Mouse (Mus musculus) right cerebral cortex, adult 18-20 months (tissue): ENCODE measurements around the gene Srpk2.
"Not testable (repeated sequence)": the region's sequence is repeated elsewhere in the genome, so short reads cannot be mapped to it uniquely, and the experiment has no call there.

Experiments used
- DNase-seq: peaks from one replicate; pipeline ENCODE4 v3.0.0; 2022; ENCODE audit warnings: mixed read lengths

Gene Srpk2

GRCm38 (mm10) chr5:23684517-23684916 lies at the start of gene Srpk2:
Srpk2 (minus strand) TSS chr5:23684617.
- no peak for DNase-seq

- DNase-seq, result no peak
Measured at GRCm38 (mm10) chr5:23721956-23722355, 37.5 kb upstream of the Srpk2 start.

GRCm38 (mm10) chr5:23718881-23719328 lies 34.5 kb upstream of the Srpk2 start:
- DNase-seq, result no peak

- no peak for DNase-seq
Measured at GRCm38 (mm10) chr5:23718182-23718534, 33.7 kb upstream of the Srpk2 start.

DNA sequence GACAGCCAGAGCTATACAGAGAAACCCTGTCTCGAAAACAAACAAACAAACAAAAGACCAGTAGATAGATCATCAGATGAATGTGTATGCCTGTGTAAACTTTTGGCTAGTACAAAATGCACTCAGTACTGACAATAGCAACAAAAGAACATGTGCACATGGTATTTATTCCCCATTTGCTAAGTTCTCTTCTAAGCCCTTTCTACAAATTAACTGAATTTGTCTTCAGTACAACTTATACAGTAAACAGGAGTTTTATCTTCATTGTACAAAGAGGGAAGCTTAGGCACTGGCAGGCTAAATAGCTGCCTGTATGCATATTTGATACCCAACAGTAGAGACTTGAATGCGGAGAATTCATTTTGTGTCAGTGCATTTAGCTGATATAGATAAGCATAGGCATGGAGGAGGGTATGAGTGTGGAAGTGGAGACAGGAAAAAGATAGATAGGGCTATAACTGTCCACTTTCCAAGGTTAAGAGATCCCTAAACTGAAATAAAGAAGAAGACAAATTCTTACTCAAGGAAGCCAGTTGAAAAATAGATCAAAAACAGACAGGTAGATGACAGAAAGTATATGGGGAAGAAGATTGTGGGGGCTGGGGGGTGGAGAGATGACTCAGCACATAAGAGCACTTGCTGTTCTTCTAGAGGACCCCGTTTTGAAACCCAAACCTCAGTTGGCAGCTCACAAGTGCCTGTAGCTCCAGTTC lies 33.2 kb upstream of the Srpk2 start:
- no peak for DNase-seq

DNA sequence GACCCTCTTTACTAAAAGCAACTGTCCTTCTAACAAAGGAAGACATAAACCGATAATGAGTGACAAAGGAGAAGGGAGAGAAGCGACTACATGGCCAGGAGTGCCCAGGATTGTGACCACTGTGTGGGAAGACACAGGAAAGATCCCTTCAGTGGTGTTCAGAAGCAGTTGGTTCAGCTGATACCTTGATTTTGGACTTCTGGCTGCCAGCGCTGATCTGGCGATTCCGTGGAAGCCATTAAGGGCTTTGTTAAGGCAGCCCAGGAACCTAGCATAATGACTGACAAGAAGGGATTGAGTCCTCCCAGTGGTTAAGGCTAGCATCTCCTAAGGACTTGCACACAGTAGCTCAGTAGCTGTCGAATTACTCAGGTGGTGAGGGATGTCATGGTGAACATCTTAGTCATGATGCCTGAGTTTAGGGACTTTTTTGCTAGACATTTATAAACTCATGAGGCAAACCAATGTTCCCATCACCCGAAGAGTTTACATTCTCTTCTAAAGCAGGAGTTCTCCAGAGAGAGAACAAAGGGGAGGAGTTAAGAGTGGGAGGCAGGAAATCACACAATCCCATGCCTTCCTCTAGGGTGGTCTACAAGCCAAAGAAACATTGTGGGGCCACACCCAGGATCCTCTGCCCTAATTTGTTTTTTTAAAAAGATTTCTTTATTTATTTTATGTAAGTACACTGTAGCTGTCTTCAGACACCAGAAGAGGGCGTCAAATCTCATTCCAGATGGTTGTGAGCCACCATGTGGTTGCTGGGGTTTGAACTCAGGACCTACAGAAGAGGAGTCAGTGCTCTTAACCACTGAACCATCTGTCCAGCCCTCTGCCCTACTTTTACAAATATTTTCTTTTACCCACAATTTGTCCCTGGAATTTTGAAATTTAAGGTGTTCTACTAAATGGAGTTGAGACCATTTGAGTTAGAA lies 29.3 kb upstream of the Srpk2 start:
- no peak for DNase-seq

DNA sequence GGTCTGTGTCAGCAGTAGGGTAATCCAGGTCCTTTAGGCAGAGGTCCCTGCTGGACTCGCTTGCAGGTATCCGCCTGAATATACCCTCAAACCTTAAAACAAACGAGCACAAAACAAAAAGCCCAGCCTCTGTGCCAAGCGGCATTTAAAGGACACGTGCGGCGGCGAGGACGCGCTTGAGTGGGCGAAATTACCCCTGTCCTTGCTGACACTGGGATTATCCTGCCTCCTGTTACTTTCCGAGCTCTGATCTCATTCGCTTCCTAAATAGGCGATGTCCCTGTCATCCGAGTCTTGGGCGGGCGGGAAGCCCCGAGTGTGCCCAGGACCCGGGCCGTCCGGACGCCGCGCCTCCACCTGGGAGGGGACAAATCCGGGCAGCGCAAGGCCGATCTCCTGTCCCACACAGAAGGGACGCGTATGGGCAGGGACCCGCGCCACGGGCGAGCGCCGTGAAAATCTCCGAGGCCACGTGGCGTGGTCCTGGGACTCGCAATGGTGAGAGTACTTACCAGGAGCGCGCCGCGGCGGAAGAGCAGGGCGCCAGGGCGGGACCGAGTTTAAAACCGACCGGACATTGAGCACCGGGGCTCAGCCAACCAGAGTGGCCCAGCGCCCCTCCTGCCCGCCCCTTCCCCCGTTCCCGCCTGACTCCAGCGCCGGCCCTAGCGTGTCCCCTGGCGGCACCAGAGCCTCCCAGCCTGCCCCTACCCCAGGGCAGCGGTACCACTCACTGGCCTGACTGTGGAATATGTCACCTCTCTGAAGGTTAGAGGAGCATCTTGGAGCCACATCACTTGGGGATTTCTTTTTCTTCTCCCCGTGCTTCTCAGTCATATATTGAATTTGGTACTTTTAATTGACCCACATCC lies 27.9 kb upstream of the Srpk2 start:
- DNase-seq, result peak; percentile 57

DNA sequence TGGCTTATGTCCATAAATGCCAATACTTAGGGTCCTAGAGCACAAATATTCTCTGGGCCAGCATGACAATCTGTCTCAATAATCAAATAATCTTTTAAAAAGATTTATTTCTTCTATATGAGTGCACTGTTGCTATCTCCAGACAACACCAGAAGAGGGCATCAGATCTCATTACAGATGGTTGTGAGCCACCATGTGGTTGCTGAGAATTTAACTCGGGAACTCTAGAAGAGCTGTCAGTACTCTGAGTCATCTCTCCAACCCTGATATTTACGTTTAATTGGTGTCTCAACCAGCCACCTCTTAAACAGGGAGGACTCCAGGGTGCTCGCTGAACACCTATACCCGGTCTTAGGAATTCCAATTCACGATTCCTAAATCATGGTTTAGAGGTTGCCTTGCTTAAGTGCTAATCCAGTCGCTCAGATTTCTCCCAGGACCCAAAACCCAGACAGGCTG lies 27.3 kb upstream of the Srpk2 start:
- DNase-seq, result peak; percentile 26

DNA sequence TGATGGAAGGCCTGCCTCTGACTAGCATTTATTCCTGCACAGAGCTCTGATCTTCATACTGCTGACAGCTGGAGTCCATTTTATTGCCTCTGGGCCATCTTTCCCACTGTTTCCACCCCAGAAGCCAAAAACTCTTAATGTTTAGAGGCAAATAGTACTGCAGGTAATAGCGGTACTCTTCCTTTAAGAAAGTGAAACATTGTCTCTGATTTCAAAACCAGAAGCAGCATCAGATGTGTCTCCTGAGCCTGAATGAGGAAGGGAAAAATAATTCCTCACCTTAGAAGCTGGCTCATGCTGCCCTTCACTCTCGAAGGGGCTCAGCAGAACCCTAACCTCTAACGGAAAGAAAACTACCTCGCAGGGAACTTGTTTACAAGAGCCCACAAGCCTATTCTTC lies 26.8 kb upstream of the Srpk2 start:
- DNase-seq, result no peak

DNA sequence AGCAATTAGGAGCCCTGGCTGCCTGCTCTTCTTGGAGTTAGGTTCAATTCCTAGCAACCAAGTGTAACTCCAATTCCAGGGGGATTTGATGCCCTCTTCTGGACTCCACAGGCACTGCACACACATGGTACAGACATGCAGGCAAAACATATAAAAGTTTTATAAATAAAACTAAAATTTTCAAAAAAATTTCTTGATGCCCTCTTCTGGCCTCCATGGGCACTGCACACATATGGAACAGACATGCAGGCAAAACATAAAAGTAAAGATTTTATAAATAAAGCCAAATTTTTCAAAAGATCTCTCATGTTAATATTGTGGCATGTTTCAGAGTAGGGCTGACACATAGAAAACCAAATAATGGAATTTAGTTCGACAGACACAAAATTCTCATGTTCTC lies 25.2 kb upstream of the Srpk2 start:
- no peak for DNase-seq

DNA sequence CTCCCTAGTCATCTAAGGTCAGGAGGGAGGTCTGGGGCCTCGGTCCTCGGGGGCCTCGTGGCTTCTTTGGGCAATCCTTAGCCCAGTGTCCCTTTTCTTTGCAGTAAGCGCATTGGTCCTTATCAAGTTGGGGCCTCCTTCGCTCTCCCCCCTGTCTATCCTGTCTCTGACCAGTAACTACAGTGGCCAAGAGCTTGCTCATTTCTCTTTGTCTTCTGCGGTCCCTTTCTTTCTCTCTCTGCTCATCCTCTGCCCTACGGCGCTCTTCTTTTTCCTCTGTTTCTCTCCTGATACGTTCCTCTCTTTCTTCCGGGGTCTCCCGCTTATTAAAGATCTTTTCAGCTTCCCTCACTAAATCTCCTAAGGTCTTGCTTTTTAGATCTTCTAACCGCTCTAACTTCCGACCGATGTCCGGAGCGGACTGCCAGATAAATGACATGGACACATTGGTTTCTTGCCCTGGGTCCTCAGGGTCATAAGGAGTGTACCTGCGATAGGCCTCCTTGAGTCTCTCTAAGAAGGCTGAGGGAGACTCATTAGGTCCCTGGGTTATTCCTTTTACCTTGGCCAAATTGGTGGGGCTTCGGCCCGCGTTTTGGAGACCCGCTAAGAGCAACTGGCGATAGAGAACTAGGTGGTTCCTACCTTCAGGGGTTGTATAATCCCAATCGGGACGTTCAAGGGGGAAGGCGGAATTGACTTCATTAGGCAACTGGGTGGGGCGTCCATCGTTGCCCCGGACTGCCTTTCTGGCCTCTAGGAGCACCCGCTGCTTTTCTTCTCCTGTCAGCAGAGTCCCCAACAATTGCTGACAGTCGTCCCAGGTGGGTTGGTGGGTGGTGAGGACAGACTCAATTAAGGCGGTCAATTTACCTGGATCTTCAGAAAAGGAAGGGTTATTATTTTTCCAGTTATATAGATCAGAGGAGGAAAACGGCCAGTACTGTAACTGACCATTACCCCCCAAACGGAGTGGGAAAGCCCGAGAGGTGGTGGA lies 22.5 kb upstream of the Srpk2 start:
- not testable (repeated sequence) for DNase-seq

GRCm38 (mm10) chr5:23697457-23697856 lies 13.0 kb upstream of the Srpk2 start:
- DNase-seq, result no peak

DNA sequence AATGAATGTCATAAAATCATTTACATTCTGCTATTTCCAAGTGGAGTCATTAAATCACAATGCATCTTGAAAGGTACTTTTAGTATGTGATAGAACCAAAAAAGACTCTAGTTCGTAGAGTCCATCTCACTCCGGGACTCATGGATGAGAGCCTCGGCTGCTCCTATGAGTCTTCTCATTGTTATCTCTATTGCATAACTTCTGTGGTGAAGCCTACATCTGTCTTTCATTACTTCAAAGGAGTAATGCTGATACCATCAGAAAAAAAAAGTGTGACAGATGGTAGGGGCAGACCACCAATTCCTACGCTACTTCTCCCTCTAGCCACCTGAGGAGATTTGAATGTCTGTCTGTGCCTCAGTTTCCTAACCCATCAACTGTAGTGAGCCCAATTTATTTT lies 986 bp downstream of the Srpk2 start:
- DNase-seq, result no peak

GRCm38 (mm10) chr5:23679006-23679405 lies 5.4 kb downstream of the Srpk2 start:
- no peak for DNase-seq

GRCm38 (mm10) chr5:23677883-23678282 lies 6.5 kb downstream of the Srpk2 start:
- DNase-seq, result no peak

- no peak for DNase-seq
Measured at GRCm38 (mm10) chr5:23677072-23677453, 7.4 kb downstream of the Srpk2 start.

DNA sequence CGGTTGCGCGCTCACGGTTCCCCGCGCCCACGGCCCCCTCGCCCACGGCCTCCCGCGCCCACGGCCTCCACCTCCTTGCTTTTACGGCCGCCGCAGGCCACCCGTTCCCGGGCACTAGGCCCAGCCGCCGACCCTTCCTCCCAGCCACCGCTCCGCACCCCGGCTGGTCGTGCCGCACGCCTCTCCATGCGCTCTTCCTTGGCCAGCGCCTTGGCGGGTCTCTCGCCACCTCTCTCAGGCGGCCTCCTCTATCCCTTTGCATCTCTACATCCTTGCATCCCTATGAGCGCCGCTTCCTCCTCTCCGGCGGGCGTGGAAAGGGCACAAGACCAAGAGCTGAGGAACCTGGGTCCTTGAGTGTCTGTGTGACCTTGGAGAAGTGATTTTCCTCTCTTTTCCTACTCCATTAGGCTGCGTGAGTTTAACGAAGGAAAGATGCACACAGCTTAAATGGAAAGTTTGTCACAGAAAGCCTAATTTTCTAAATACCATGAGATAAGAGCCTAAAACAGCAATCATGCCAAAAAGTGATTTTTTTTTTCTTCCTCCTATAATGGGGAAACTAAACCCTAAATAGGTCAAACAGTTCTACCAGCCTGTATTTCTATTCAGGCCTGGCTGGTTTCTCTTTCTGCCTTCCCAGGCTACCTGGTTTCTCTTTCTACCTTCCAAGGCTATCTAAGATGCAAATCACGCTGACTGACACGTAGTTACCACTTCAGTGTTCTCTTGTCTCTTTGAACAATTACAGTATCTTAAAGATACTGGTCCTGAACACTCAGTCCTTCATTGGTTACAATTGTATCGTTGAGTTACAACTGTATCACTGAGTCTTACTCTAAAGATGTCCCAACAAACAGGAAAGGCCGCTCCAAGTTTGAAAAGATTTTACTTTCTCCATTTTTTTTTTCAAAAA lies 8.0 kb downstream of the Srpk2 start:
- peak; percentile 40 for DNase-seq

- peak; percentile 69 for DNase-seq
Measured at GRCm38 (mm10) chr5:23675499-23676155, 8.8 kb downstream of the Srpk2 start.

DNA sequence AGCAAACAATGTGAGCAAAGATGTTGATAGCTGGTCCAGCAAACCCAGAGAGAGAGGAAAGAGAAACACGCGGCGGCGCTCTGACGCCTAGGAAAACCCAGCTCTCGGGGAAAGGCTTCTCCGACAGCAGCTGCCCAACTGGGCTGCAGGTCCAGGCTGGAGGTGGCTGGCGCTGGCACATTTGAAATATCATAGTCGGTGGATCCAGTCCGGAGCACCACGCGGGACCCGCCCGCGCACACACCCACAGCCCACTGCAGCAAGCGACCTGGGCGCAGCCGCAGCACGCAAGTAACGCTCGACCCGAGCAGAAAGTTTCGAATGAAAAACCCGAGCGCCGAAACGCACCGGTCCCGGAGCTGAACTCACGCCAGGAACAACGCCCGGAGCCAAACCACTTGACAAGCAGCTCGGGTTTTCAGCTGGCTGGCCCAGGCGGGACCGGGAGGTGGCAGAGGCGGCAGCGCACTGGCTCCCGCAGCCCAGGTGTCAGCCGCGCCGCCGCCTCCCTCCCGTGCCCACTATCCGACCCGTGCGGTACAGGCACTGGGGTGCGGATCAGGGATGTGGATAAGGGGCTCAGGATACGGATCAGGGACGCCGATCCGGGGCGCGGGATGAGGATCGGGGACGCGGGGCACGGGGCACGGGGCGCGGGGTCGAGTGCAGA lies 9.5 kb downstream of the Srpk2 start:
- DNase-seq, result peak; percentile 74
